ENCODE assay signal across 7 mouse cellular contexts in genomic region chr3:52045221-52045641, GRCm38 (mm10). TPM values are rescaled to one million over a fixed set of nuclear protein-coding genes. Genes with fewer than 3 reads are reported as not detected.
DNase-seq lines count a peak whose midpoint lies in the region; ATAC-seq and TF ChIP-seq lines count a peak whose summit lies in the region.

No protein-coding gene starts in this region.

- H3K27ac ChIP-seq in forebrain, embryonic 11.5 days (ENCODE audit: low read depth, low read length) = peak overlapping the region; percentile 93
- peak overlapping the region; percentile 80; the same call in 1 of the 2 replicates for H3K27ac ChIP-seq in liver, postnatal 0 days (ENCODE audit: low read depth)

- peak; percentile 32 for DNase-seq in thymus, postnatal 4 days
- no peak for DNase-seq in thymus, postnatal 0 days (ENCODE audit: low spot score)
- peak; percentile 76 for DNase-seq in forebrain, embryonic 11.5 days (ENCODE audit: low spot score)
- peak; percentile 17 for DNase-seq in induced T-regulatory cell, adult 2 months (ENCODE audit: low read depth)
- no peak for DNase-seq in liver, postnatal 0 days
- no peak for DNase-seq in urinary bladder, adult 18-20 months (ENCODE audit: low spot score in 2 of 2)
- DNase-seq in layer of hippocampus, adult 11-12 months (ENCODE audit: low spot score) = no peak

- no peaks in the 10 kb centered on the region for H3K36me3 ChIP-seq in forebrain, embryonic 11.5 days (ENCODE audit: control insufficient read depth, insufficient read depth, low read length)
- H3K36me3 ChIP-seq in liver, postnatal 0 days (replicated peaks; ENCODE audit: insufficient read depth, low read length) = no peaks in the 10 kb centered on the region

- no peaks in the 10 kb centered on the region for H3K27me3 ChIP-seq in forebrain, embryonic 11.5 days (ENCODE audit: control insufficient read depth, insufficient read depth, low read length)
- H3K27me3 ChIP-seq in liver, postnatal 0 days (ENCODE audit: insufficient read depth, low read length) = no peaks in the 10 kb centered on the region

- no peaks in the 10 kb centered on the region for H3K9me3 ChIP-seq in forebrain, embryonic 11.5 days (ENCODE audit: control insufficient read depth, low read length)
- no peaks in the 10 kb centered on the region for H3K9me3 ChIP-seq in liver, postnatal 0 days (ENCODE audit: low read length)

- no peak for TF ChIP-seq CTCF in liver, postnatal 0 days (IDR thresholded peaks at IDR 0.05; ENCODE audit: low read depth)

- H3K9ac ChIP-seq in forebrain, embryonic 11.5 days (ENCODE audit: low read length) = peak overlapping the region; percentile 54
- H3K9ac ChIP-seq in liver, postnatal 0 days (replicated peaks) = no peak overlapping the region

- H3K4me1 ChIP-seq in forebrain, embryonic 11.5 days (replicated peaks; ENCODE audit: control insufficient read depth, insufficient read depth, low read length) = peaks cover 36% of the 10 kb centered on the region
- H3K4me1 ChIP-seq in liver, postnatal 0 days (ENCODE audit: insufficient read depth) = peaks cover 27% of the 10 kb centered on the region

- peak overlapping the region; percentile 55 for H3K4me2 ChIP-seq in forebrain, embryonic 11.5 days (ENCODE audit: low read depth, low read length, severe bottlenecking)
- peak overlapping the region; percentile 76 for H3K4me2 ChIP-seq in liver, postnatal 0 days (ENCODE audit: low read depth, low read length)

- peak overlapping the region; percentile 21; the same call in 1 of the 2 replicates for H3K4me3 ChIP-seq in forebrain, embryonic 11.5 days (ENCODE audit: low read depth, low read length)
- no peak overlapping the region for H3K4me3 ChIP-seq in liver, postnatal 0 days (ENCODE audit: low read depth, low read length)

- peak; percentile 0; the same call in 1 of the 2 replicates for ATAC-seq in forebrain, embryonic 11.5 days (replicated peaks; ENCODE audit: low FRiP score)
- ATAC-seq in liver, postnatal 0 days = no peak

- 8% methylated on average over 6 of the region's 6 CpGs for WGBS in forebrain, embryonic 11.5 days
- 39% methylated on average over 6 of the region's 6 CpGs for WGBS in liver, postnatal 0 days (ENCODE audit: insufficient replicate concordance)

- no peak for TF ChIP-seq EP300 in liver, postnatal 0 days (IDR thresholded peaks at IDR 0.05; ENCODE audit: low read depth)

RNA-seq across cellular contexts. Expression of gene Maml3, which starts 59.6 kb away (rescaled TPM):
- polyA plus RNA-seq in thymus, postnatal 0 days (2015; fragmentation: Nextera tagmentation; extraction: Ambion mirVana) = 1.7 and 2.6 TPM in 2 replicates
- polyA plus RNA-seq in forebrain, embryonic 11.5 days (2014; fragmentation: Nextera tagmentation; extraction: Ambion mirVana) = 7.0 and 7.5 TPM in 2 replicates
- 0.64 and 0.65 TPM in 2 replicates for polyA plus RNA-seq in liver, postnatal 0 days (2015; fragmentation: Nextera tagmentation; extraction: Ambion mirVana)

Comparison
In these comparisons a context has a peak if more than half of its experiments do, and no peak if none do; other contexts are left out.
1. DNase-seq: peak in thymus, postnatal 4 days (single experiment), forebrain, embryonic 11.5 days (single experiment) and induced T-regulatory cell, adult 2 months (single experiment); none in thymus, postnatal 0 days (single experiment), liver, postnatal 0 days (single experiment), urinary bladder, adult 18-20 months (0 of 2) and layer of hippocampus, adult 11-12 months (single experiment).